Mouse (Mus musculus) thymus, adult 2 months (tissue): Measurements from ENCODE around the gene Zfand3.

Source experiments
- CTCF ChIP-seq: fragments of 200-500 bp; IDR thresholded peaks from 2 replicates; pipeline ENCODE4 v1.5.1; 2012; ENCODE audit warnings: mild to moderate bottlenecking, control low read depth, low read length, moderate library complexity, borderline replicate concordance; ENCODE audit not compliant: control insufficient read depth, poor library complexity, insufficient read depth; ENCODE audit errors: extremely low read depth
- POLR2A ChIP-seq: fragments of 200-500 bp; IDR thresholded peaks from 2 replicates; pipeline ENCODE4 v1.6.1; 2012; ENCODE audit warnings: mild to moderate bottlenecking, low read length, control low read depth, moderate library complexity; ENCODE audit not compliant: control insufficient read depth, poor library complexity, insufficient read depth; ENCODE audit errors: extremely low read depth

GRCm38 (mm10) chr17:30058594-30058993, 54.1 kb downstream of the Zfand3 start:
- TF ChIP-seq POLR2A (no peak), CTCF (no peak)
